24 mouse cellular contexts compared by ENCODE assay signal in the genomic region with DNA sequence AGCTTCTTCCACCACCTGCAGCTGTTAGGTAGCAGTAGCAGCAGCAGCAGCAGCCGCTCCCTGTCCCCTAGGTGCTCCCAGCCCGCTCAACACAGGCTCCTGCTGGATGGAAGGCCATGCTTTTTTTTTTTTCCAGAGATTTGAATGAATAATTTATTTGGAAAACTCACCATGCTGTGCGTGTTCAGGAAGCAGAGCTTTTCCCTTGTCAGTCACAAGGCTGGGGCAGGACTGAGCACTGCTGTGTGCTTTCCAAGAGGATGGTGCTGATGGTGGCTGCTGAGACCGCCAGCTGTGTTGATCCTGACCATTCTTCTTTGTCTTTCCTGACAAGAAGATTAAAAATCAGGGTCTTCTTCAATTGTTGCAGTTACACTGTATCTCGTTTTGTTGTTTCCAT.
DNase-seq lines count a peak whose midpoint lies in the region; ATAC-seq and TF ChIP-seq lines count a peak whose summit lies in the region.
"Had no signal": no experiment of that assay in that cellular context is flagged by ENCODE, and none has a peak within 500 bp of the region (broad histone marks: within the 10 kb centered on the region; RNA-seq: fewer than 3 reads in every experiment).

No protein-coding gene starts in this region.

- H3K36me3 ChIP-seq in embryonic facial prominence, embryonic 11.5 days (replicated peaks; ENCODE audit: control insufficient read depth, insufficient read depth, low read depth, low read length) = no peaks in the 10 kb centered on the region
- no peaks in the 10 kb centered on the region for H3K36me3 ChIP-seq in embryonic facial prominence, embryonic 10.5 days (replicated peaks)
- no peaks in the 10 kb centered on the region for H3K36me3 ChIP-seq in midbrain, embryonic 10.5 days
- no peaks in the 10 kb centered on the region for H3K36me3 ChIP-seq in midbrain, postnatal 0 days (ENCODE audit: insufficient read depth, low read length)
- H3K36me3 ChIP-seq in hindbrain, embryonic 16.5 days (ENCODE audit: control insufficient read depth, insufficient read depth, low read length) = no peaks in the 10 kb centered on the region
- no peaks in the 10 kb centered on the region for H3K36me3 ChIP-seq in midbrain, embryonic 16.5 days (ENCODE audit: control insufficient read depth, insufficient read depth, low read length)
- H3K36me3 ChIP-seq in intestine, embryonic 15.5 days = no peaks in the 10 kb centered on the region
- H3K36me3 ChIP-seq: forebrain, embryonic 12.5 days; heart, embryonic 12.5 days; liver, embryonic 13.5 days; neural tube, embryonic 12.5 days had no signal

- 47% methylated on average over 5 of the region's 5 CpGs for WGBS in embryonic facial prominence, embryonic 11.5 days
- 49% methylated on average over 5 of the region's 5 CpGs for WGBS in embryonic facial prominence, embryonic 10.5 days
- 38% methylated on average over 5 of the region's 5 CpGs for WGBS in midbrain, embryonic 10.5 days
- WGBS in midbrain, postnatal 0 days = 26% methylated on average over 5 of the region's 5 CpGs
- WGBS in hindbrain, embryonic 16.5 days = 33% methylated on average over 5 of the region's 5 CpGs
- WGBS in midbrain, embryonic 16.5 days = 18% methylated on average over 5 of the region's 5 CpGs
- 69% methylated on average over 5 of the region's 5 CpGs for WGBS in intestine, embryonic 15.5 days

- no peaks in the 10 kb centered on the region for H3K27me3 ChIP-seq in embryonic facial prominence, embryonic 11.5 days (ENCODE audit: control insufficient read depth, insufficient read depth, low read length)
- H3K27me3 ChIP-seq in embryonic facial prominence, embryonic 10.5 days (replicated peaks; ENCODE audit: low read depth, poor library complexity, severe bottlenecking) = no peaks in the 10 kb centered on the region
- no peaks in the 10 kb centered on the region for H3K27me3 ChIP-seq in midbrain, embryonic 10.5 days (ENCODE audit: low read depth, poor library complexity, severe bottlenecking)
- H3K27me3 ChIP-seq in midbrain, postnatal 0 days (ENCODE audit: insufficient read depth, low read length) = no peaks in the 10 kb centered on the region
- H3K27me3 ChIP-seq in hindbrain, embryonic 16.5 days (replicated peaks; ENCODE audit: control insufficient read depth, insufficient read depth, low read length) = no peaks in the 10 kb centered on the region
- H3K27me3 ChIP-seq in midbrain, embryonic 16.5 days (ENCODE audit: control insufficient read depth, insufficient read depth, low read depth, low read length) = no peaks in the 10 kb centered on the region
- H3K27me3 ChIP-seq in intestine, embryonic 15.5 days (replicated peaks) = no peaks in the 10 kb centered on the region
- H3K27me3 ChIP-seq: forebrain, embryonic 12.5 days; heart, embryonic 12.5 days; liver, embryonic 13.5 days; megakaryocyte, embryonic 14.5 days; neural tube, embryonic 12.5 days had no signal

- no peak overlapping the region for H3K4me2 ChIP-seq in embryonic facial prominence, embryonic 11.5 days (ENCODE audit: low read depth, low read length)
- H3K4me2 ChIP-seq in midbrain, postnatal 0 days (ENCODE audit: low read depth, low read length, poor library complexity, severe bottlenecking) = no peak overlapping the region
- H3K4me2 ChIP-seq in hindbrain, embryonic 16.5 days (ENCODE audit: low read length) = no peak overlapping the region
- H3K4me2 ChIP-seq in midbrain, embryonic 16.5 days (ENCODE audit: low read length) = no peak overlapping the region
- H3K4me2 ChIP-seq in intestine, embryonic 15.5 days (replicated peaks) = no peak overlapping the region
- H3K4me2 ChIP-seq: forebrain, embryonic 12.5 days; heart, embryonic 12.5 days; liver, embryonic 13.5 days; neural tube, embryonic 12.5 days had no signal

- peak; percentile 17 for DNase-seq in embryonic facial prominence, embryonic 11.5 days (ENCODE audit: low spot score)
- DNase-seq in embryonic facial prominence, embryonic 10.5 days (ENCODE audit: low spot score) = no peak
- DNase-seq in midbrain, embryonic 10.5 days (ENCODE audit: low spot score) = peak; percentile 15
- DNase-seq in midbrain, postnatal 0 days (ENCODE audit: low spot score) = no peak
- DNase-seq in frontal cortex, postnatal 25 days (ENCODE audit: low spot score in 2 of 2) = no peak
- DNase-seq: adrenal gland, postnatal 36 days; cerebellum, adult 11-12 months; cerebellum, postnatal 14 days; gastrocnemius, postnatal 10 days; heart, postnatal 10 days; kidney, adult 11 months; kidney, postnatal 4 days; layer of hippocampus, adult 9-11 months; liver, embryonic 13.5 days; lung, adult 2 months; lung, postnatal 36 days had no signal

- no peak for ATAC-seq in embryonic facial prominence, embryonic 11.5 days (replicated peaks; ENCODE audit: insufficient number of reproducible peaks, low FRiP score, low TSS enrichment, low read depth)
- ATAC-seq in midbrain, postnatal 0 days (ENCODE audit: low FRiP score) = no peak
- 0 out of 2 replicates have a peak, but pooled peaks have one; percentile 48 for ATAC-seq in hindbrain, embryonic 16.5 days
- peak; percentile 56; the same call in 1 of the 2 replicates for ATAC-seq in midbrain, embryonic 16.5 days
- no peak for ATAC-seq in intestine, embryonic 15.5 days
- ATAC-seq: CD4-positive, CD25-positive, alpha-beta regulatory T cell, adult 4 months had no signal

- H3K4me3 ChIP-seq in embryonic facial prominence, embryonic 11.5 days (ENCODE audit: low read depth, low read length) = no peak overlapping the region
- no peak overlapping the region for H3K4me3 ChIP-seq in embryonic facial prominence, embryonic 10.5 days
- H3K4me3 ChIP-seq in midbrain, embryonic 10.5 days = no peak overlapping the region
- no peak overlapping the region for H3K4me3 ChIP-seq in midbrain, postnatal 0 days (ENCODE audit: low read depth, low read length)
- no peak overlapping the region for H3K4me3 ChIP-seq in hindbrain, embryonic 16.5 days (ENCODE audit: low read length)
- H3K4me3 ChIP-seq in midbrain, embryonic 16.5 days (ENCODE audit: low read depth, low read length) = no peak overlapping the region
- H3K4me3 ChIP-seq in intestine, embryonic 15.5 days (replicated peaks) = no peak overlapping the region
- H3K4me3 ChIP-seq: forebrain, embryonic 12.5 days; heart, embryonic 12.5 days; liver, embryonic 13.5 days; megakaryocyte, embryonic 14.5 days; neural tube, embryonic 12.5 days had no signal

- TF ChIP-seq CTCF in midbrain, postnatal 0 days (IDR thresholded peaks at IDR 0.05) = no peak

- H3K27ac ChIP-seq in embryonic facial prominence, embryonic 11.5 days (replicated peaks; ENCODE audit: low read depth, low read length) = no peak overlapping the region
- H3K27ac ChIP-seq in embryonic facial prominence, embryonic 10.5 days (replicated peaks) = no peak overlapping the region
- no peak overlapping the region for H3K27ac ChIP-seq in midbrain, embryonic 10.5 days (replicated peaks)
- H3K27ac ChIP-seq in midbrain, postnatal 0 days (ENCODE audit: low read depth, low read length) = no peak overlapping the region
- no peak overlapping the region for H3K27ac ChIP-seq in hindbrain, embryonic 16.5 days (ENCODE audit: low read depth, low read length)
- no peak overlapping the region for H3K27ac ChIP-seq in midbrain, embryonic 16.5 days (ENCODE audit: low read length)
- no peak overlapping the region for H3K27ac ChIP-seq in intestine, embryonic 15.5 days
- H3K27ac ChIP-seq: forebrain, embryonic 12.5 days; liver, embryonic 13.5 days; neural tube, embryonic 12.5 days had no signal

- H3K4me1 ChIP-seq in embryonic facial prominence, embryonic 11.5 days (ENCODE audit: control insufficient read depth, insufficient read depth, low read length) = no peaks in the 10 kb centered on the region
- H3K4me1 ChIP-seq in embryonic facial prominence, embryonic 10.5 days = no peaks in the 10 kb centered on the region
- peaks cover 10% of the 10 kb centered on the region for H3K4me1 ChIP-seq in midbrain, embryonic 10.5 days
- no peaks in the 10 kb centered on the region for H3K4me1 ChIP-seq in midbrain, postnatal 0 days (ENCODE audit: insufficient read depth, low read length)
- no peaks in the 10 kb centered on the region for H3K4me1 ChIP-seq in hindbrain, embryonic 16.5 days (ENCODE audit: control insufficient read depth, insufficient read depth, low read depth, low read length)
- 0 out of 2 replicates have a peak, but pooled peaks cover 4% of the 10 kb centered on the region for H3K4me1 ChIP-seq in midbrain, embryonic 16.5 days (ENCODE audit: control insufficient read depth, insufficient read depth, low read length)
- H3K4me1 ChIP-seq in intestine, embryonic 15.5 days (replicated peaks) = no peaks in the 10 kb centered on the region
- H3K4me1 ChIP-seq: heart, embryonic 12.5 days; liver, embryonic 13.5 days; megakaryocyte, embryonic 14.5 days; neural tube, embryonic 12.5 days had no signal

- no peaks in the 10 kb centered on the region for H3K9me3 ChIP-seq in embryonic facial prominence, embryonic 11.5 days (replicated peaks; ENCODE audit: control insufficient read depth, low read length)
- no peaks in the 10 kb centered on the region for H3K9me3 ChIP-seq in embryonic facial prominence, embryonic 10.5 days
- H3K9me3 ChIP-seq in midbrain, embryonic 10.5 days (replicated peaks) = no peaks in the 10 kb centered on the region
- no peaks in the 10 kb centered on the region for H3K9me3 ChIP-seq in midbrain, postnatal 0 days (ENCODE audit: low read length)
- H3K9me3 ChIP-seq in hindbrain, embryonic 16.5 days (ENCODE audit: control insufficient read depth, low read length) = no peaks in the 10 kb centered on the region
- no peaks in the 10 kb centered on the region for H3K9me3 ChIP-seq in midbrain, embryonic 16.5 days (replicated peaks; ENCODE audit: control insufficient read depth, low read length, poor library complexity, severe bottlenecking)
- H3K9me3 ChIP-seq in intestine, embryonic 15.5 days = no peaks in the 10 kb centered on the region
- H3K9me3 ChIP-seq: forebrain, embryonic 12.5 days; heart, embryonic 12.5 days; liver, embryonic 13.5 days; megakaryocyte, embryonic 14.5 days; neural tube, embryonic 12.5 days had no signal

- H3K9ac ChIP-seq in embryonic facial prominence, embryonic 11.5 days (replicated peaks; ENCODE audit: low read length) = no peak overlapping the region
- no peak overlapping the region for H3K9ac ChIP-seq in midbrain, postnatal 0 days (replicated peaks; ENCODE audit: low read length, poor library complexity, severe bottlenecking)
- no peak overlapping the region for H3K9ac ChIP-seq in hindbrain, embryonic 16.5 days (ENCODE audit: low read depth, low read length)
- no peak overlapping the region for H3K9ac ChIP-seq in midbrain, embryonic 16.5 days (ENCODE audit: low read depth, low read length)
- H3K9ac ChIP-seq in intestine, embryonic 15.5 days = no peak overlapping the region
- H3K9ac ChIP-seq: forebrain, embryonic 12.5 days; heart, embryonic 12.5 days; liver, embryonic 13.5 days; neural tube, embryonic 12.5 days had no signal

Comparison
In these comparisons a context has a peak if more than half of its experiments do, and no peak if none do; other contexts are left out.
1. ATAC-seq: peak in hindbrain, embryonic 16.5 days (single experiment) and midbrain, embryonic 16.5 days (single experiment); none in embryonic facial prominence, embryonic 11.5 days (single experiment), midbrain, postnatal 0 days (single experiment) and intestine, embryonic 15.5 days (single experiment).
2. DNase-seq: peak in embryonic facial prominence, embryonic 11.5 days (single experiment) and midbrain, embryonic 10.5 days (single experiment); none in embryonic facial prominence, embryonic 10.5 days (single experiment), midbrain, postnatal 0 days (single experiment) and frontal cortex, postnatal 25 days (0 of 2).